Mouse (Mus musculus) hindbrain, embryonic 13.5 days (tissue): ENCODE measurements at regions not wholly inside any gene's neighbourhood (a gene's known extent, or its start where the extent isn't known, plus 50 kb on each side); places are given as distances from the start of the nearest gene placed in this dataset.
"Not testable (repeated sequence)": the region's sequence is repeated elsewhere in the genome, so short reads cannot be mapped to it uniquely, and the experiment has no call there.

Source experiments
- ATAC-seq: fragments of 200-750 bp; cut with Nextera tagmentation; 2 replicates; pipeline ENCODE4 v1.8.0; 2017; ENCODE audit warnings: moderate TSS enrichment; ENCODE audit not compliant: low FRiP score
- H3K27ac ChIP-seq: fragments of 300-500 bp; sonication (generic); 2 replicates; pipeline ENCODE4 v1.5.1; 2015; ENCODE audit warnings: inconsistent platforms, mild to moderate bottlenecking, moderate library complexity
- H3K27me3 ChIP-seq: fragments of 300-500 bp; sonication (generic); 2 replicates; pipeline ENCODE4 v1.6.1; 2015; ENCODE audit warnings: mild to moderate bottlenecking, inconsistent platforms
- H3K36me3 ChIP-seq: fragments of 300-500 bp; sonication (generic); 2 replicates; pipeline ENCODE4 v1.6.1; 2015; ENCODE audit warnings: mild to moderate bottlenecking, inconsistent platforms
- H3K4me1 ChIP-seq: fragments of 300-500 bp; sonication (generic); replicated peaks from 2 replicates; pipeline ENCODE4 v1.6.1; 2015; ENCODE audit warnings: inconsistent platforms
- H3K4me2 ChIP-seq: fragments of 300-500 bp; sonication (generic); 2 replicates; pipeline ENCODE4 v1.6.1; 2015; ENCODE audit warnings: inconsistent platforms, mild to moderate bottlenecking, moderate library complexity
- H3K4me3 ChIP-seq: fragments of 300-500 bp; sonication (generic); 2 replicates; pipeline ENCODE4 v1.5.1; 2015; ENCODE audit warnings: mild to moderate bottlenecking, inconsistent platforms
- H3K9ac ChIP-seq: fragments of 300-500 bp; sonication (generic); 2 replicates; pipeline ENCODE4 v1.6.1; 2015; ENCODE audit warnings: mild to moderate bottlenecking, inconsistent platforms
- H3K9me3 ChIP-seq: fragments of 300-500 bp; sonication (generic); 2 replicates; pipeline ENCODE4 v1.6.1; 2016; ENCODE audit warnings: inconsistent platforms
- WGBS: fragments of 180-500 bp; shearing (Covaris S2); methylation state at CpG from one replicate; pipeline ENCODE4 v1.1.7; 2015; 5-methylcytosine and 5-hydroxymethylcytosine counted together

- H3K27ac ChIP-seq, result peak overlapping the region; percentile 87
- not testable (repeated sequence) for H3K4me3 ChIP-seq, H3K9me3 ChIP-seq, H3K36me3 ChIP-seq, H3K4me2 ChIP-seq, H3K9ac ChIP-seq, H3K27me3 ChIP-seq, ATAC-seq
- WGBS, result 87% methylated on average over 2 of the region's 2 CpGs
- peaks cover 14% of the 10 kb centered on the region for H3K4me1 ChIP-seq
Measured at GRCm38 (mm10) chr4:23982193-23982592, 514.1 kb upstream of the Mms22l start.

DNA sequence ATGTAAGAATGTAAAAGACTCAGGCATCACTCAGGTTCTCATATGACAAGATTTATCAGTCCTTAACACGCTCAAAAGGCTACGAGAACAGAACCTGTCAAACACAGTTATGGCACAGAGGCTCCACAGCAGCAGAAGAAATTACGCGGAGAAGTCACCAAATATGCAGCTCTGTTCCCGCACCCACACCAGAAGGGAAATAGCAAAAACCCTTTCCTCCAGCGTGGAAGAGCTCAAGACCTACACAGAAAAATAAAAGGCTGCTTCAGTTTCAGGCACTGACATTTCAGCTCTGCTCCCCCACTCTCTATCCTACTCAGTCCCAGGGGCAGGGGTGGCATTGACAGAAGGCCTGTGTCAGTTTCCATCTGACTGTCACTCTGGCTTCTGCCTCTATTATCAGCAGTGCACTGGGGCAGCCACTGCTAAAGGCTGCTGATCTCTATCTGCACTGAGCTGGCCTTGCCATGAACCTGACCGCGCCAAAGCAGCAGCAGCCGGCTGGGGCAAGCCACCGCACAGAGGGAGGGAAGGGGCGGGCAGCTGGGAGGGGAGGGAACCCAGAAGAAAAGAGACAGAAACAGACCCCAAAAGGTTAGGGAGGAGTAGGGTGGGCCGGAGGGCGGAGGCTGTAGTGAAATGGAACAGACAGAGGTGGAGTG lies 513.3 kb upstream of the Mms22l start:
- Histone ChIP-seq H3K36me3 (no peaks in the 10 kb centered on the region), H3K27me3 (no peaks in the 10 kb centered on the region), H3K9me3 (no peaks in the 10 kb centered on the region), H3K4me2 (peak overlapping the region; percentile 51), H3K4me1 (peaks cover 14% of the 10 kb centered on the region), H3K27ac (peak overlapping the region; percentile 87), H3K9ac (peak overlapping the region; percentile 60), H3K4me3 (peak overlapping the region; percentile 24)
- peak; percentile 98 for ATAC-seq
- 19% methylated on average over 13 of the region's 13 CpGs for WGBS

GRCm38 (mm10) chr4:23983452-23983805 lies 512.8 kb upstream of the Mms22l start:
- ATAC-seq, result peak; percentile 83
- H3K4me1 ChIP-seq, result peaks cover 14% of the 10 kb centered on the region
- H3K27me3 ChIP-seq, result no peaks in the 10 kb centered on the region
- H3K9ac ChIP-seq, result peak overlapping the region; percentile 60
- H3K4me3 ChIP-seq, result peak overlapping the region; percentile 24
- H3K27ac ChIP-seq, result peak overlapping the region; percentile 87
- peak overlapping the region; percentile 51 for H3K4me2 ChIP-seq
- WGBS, result 3% methylated on average over 8 of the region's 8 CpGs
- no peaks in the 10 kb centered on the region for H3K9me3 ChIP-seq
- H3K36me3 ChIP-seq, result no peaks in the 10 kb centered on the region

GRCm38 (mm10) chr4:23984005-23984404 lies 512.2 kb upstream of the Mms22l start:
- no peaks in the 10 kb centered on the region for H3K27me3 ChIP-seq
- H3K4me3 ChIP-seq, result no peak overlapping the region
- no peak overlapping the region for H3K27ac ChIP-seq
- no peaks in the 10 kb centered on the region for H3K9me3 ChIP-seq
- no peak overlapping the region for H3K4me2 ChIP-seq
- ATAC-seq, result no peak
- H3K4me1 ChIP-seq, result peaks cover 14% of the 10 kb centered on the region
- 52% methylated on average over 3 of the region's 3 CpGs for WGBS
- H3K36me3 ChIP-seq, result no peaks in the 10 kb centered on the region
- no peak overlapping the region for H3K9ac ChIP-seq

- ATAC-seq, result no peak
- Histone ChIP-seq H3K36me3 (no peaks in the 10 kb centered on the region), H3K27me3 (no peaks in the 10 kb centered on the region), H3K27ac (no peak overlapping the region), H3K9ac (no peak overlapping the region), H3K4me1 (peaks cover 14% of the 10 kb centered on the region), H3K4me3 (no peak overlapping the region), H3K9me3 (no peaks in the 10 kb centered on the region), H3K4me2 (no peak overlapping the region)
- WGBS, result 19% methylated on average over 4 of the region's 4 CpGs
Measured at GRCm38 (mm10) chr4:23985956-23986355, 510.3 kb upstream of the Mms22l start.

DNA sequence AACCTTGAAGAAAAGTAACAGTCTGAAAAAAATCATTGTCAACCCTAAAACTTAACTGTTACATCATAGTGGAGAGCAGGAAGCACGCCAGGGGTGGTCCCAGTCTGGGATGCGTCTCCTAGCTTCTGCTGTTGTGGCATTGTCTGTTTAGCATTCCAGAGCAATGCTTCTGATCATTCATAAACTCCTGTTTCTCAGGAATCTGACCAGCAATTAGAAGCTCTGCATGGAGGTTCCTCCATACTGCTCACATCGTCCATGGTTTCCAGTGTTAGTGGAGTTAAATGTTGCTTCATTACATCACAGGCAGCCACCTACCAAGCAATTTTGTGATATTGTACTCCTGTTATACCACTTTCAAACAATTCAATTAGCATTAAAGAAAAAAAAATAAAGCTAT lies 502.4 kb upstream of the Mms22l start:
- H3K4me1 ChIP-seq, result peaks cover 8% of the 10 kb centered on the region
- H3K9ac ChIP-seq, result no peak overlapping the region
- 24% methylated on average over 3 of the region's 3 CpGs for WGBS
- H3K9me3 ChIP-seq, result no peaks in the 10 kb centered on the region
- H3K4me3 ChIP-seq, result no peak overlapping the region
- no peaks in the 10 kb centered on the region for H3K36me3 ChIP-seq
- peak; percentile 32; the same call in 1 of the 2 replicates for ATAC-seq
- peak overlapping the region; percentile 35; the same call in 1 of the 2 replicates for H3K27ac ChIP-seq
- no peaks in the 10 kb centered on the region for H3K27me3 ChIP-seq
- H3K4me2 ChIP-seq, result no peak overlapping the region

DNA sequence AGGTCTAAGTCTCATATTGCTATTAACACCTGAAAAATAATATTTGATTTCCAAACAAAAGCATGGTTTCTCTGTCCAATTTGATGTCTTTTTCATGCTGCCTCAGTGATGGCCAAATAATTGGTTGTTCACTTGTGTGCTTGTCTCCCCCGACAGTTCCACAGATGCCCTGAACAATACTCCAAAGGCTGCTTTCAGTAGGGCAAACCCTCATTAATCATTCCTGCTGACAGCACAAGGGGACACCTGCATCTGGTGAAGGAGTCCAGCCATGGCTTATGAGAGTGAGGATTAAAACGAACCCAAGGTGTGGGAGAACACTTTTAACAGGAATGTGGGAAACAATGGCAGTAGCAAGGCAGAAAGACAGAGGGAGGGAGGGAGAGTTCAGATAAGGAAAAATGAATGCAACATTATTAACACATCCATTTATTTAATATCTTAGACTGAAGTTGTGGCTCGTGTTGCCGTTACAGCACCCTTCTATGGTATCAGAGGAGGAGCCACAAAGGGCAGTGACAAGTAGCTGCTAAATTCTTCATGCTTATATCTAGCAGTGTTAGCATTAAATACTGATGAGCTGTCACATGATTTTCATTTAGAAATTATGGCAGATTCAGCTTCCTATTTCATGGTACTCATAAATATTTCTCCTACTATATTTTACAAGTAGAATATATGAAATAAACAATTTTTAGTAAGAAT lies 501.8 kb upstream of the Mms22l start:
- Histone ChIP-seq H3K27me3 (no peaks in the 10 kb centered on the region), H3K4me1 (peaks cover 8% of the 10 kb centered on the region), H3K36me3 (no peaks in the 10 kb centered on the region), H3K4me2 (no peak overlapping the region), H3K27ac (peak overlapping the region; percentile 36; the same call in 1 of the 2 replicates), H3K9ac (no peak overlapping the region), H3K9me3 (no peaks in the 10 kb centered on the region), H3K4me3 (no peak overlapping the region)
- ATAC-seq, result peak; percentile 91
- WGBS, result 14% methylated on average over 4 of the region's 4 CpGs

GRCm38 (mm10) chr4:24006257-24006955 lies 489.8 kb upstream of the Mms22l start:
- no peak for ATAC-seq
- Histone ChIP-seq H3K36me3 (no peaks in the 10 kb centered on the region), H3K4me1 (no peaks in the 10 kb centered on the region), H3K4me2 (no peak overlapping the region), H3K27ac (no peak overlapping the region), H3K27me3 (no peaks in the 10 kb centered on the region), H3K9me3 (no peaks in the 10 kb centered on the region), H3K4me3 (no peak overlapping the region), H3K9ac (no peak overlapping the region)
- WGBS, result 39% methylated on average over 2 of the region's 2 CpGs

GRCm38 (mm10) chr4:24019178-24020104 lies 476.8 kb upstream of the Mms22l start:
- Histone ChIP-seq H3K9ac (no peak overlapping the region), H3K27me3 (no peaks in the 10 kb centered on the region), H3K27ac (peak overlapping the region; percentile 26), H3K4me1 (peaks cover 11% of the 10 kb centered on the region), H3K4me2 (no peak overlapping the region), H3K9me3 (no peaks in the 10 kb centered on the region), H3K36me3 (no peaks in the 10 kb centered on the region), H3K4me3 (no peak overlapping the region)
- ATAC-seq, result peak; percentile 72
- WGBS, result 59% methylated on average over 11 of the region's 11 CpGs
